Mouse (Mus musculus): Measurements from ENCODE around the gene 3110009E18Rik. TPM values are rescaled to one million over a fixed set of nuclear protein-coding genes. Genes with fewer than 3 reads are reported as not detected.
A peak's percentile ranks its signal among the peaks of the same experiment; 100 is the strongest.

Gene 3110009E18Rik
- polyA plus RNA-seq, 2 experiments, result 3.5 to 10.4 TPM

GRCm38 (mm10) chr1:120115671-120116081 is 5.3 kb upstream of the 3110009E18Rik start:
- Histone ChIP-seq H3K4me1 (replicated peaks; ENCODE audit: control insufficient read depth in 2 of 2, insufficient read depth in 2 of 2, low read length in 1 of 2) (peaks cover 4 to 8% of the 10 kb centered on the region in 2 experiments; a peak in 3 of 4 replicates), H3K36me3 (replicated peaks; ENCODE audit: control insufficient read depth, insufficient read depth, low read depth) (peaks cover 26% of the 10 kb centered on the region), H3K4me2 (ENCODE audit: low read depth) (no peak overlapping the region), H3K9ac (replicated peaks) (no peak overlapping the region), H3K27ac (no peak overlapping the region), H3K4me3 (ENCODE audit: insufficient read depth in 1 of 2, low read depth in 2 of 2, low read length in 2 of 2) (no peak overlapping the region), H3K9me3 (ENCODE audit: control insufficient read depth, low read length) (no peaks in the 10 kb centered on the region; the same call in 1 of the 2 replicates), H3K27me3 (ENCODE audit: control insufficient read depth, insufficient read depth, low read length) (no peaks in the 10 kb centered on the region)
- no peak for DNase-seq (ENCODE audit: low read depth in 3 of 3, low spot score in 3 of 3)
- no peak for ATAC-seq (ENCODE audit: insufficient read depth)
- TF ChIP-seq EP300 (IDR thresholded peaks at IDR 0.05; ENCODE audit: low read depth) (no peak), CTCF (IDR thresholded peaks at IDR 0.05; ENCODE audit: low read depth) (no peak)
- 78% methylated on average over 9 of the region's 9 CpGs for WGBS (ENCODE audit: insufficient replicate concordance)

- H3K27ac ChIP-seq, result no peak overlapping the region
- H3K36me3 ChIP-seq (replicated peaks; ENCODE audit: control insufficient read depth, insufficient read depth, low read depth), result peaks cover 26% of the 10 kb centered on the region
- H3K4me1 ChIP-seq (replicated peaks; ENCODE audit: control insufficient read depth in 2 of 2, insufficient read depth in 2 of 2, low read length in 1 of 2), result peaks cover 4 to 8% of the 10 kb centered on the region in 2 experiments; a peak in 3 of 4 replicates
- no peaks in the 10 kb centered on the region; the same call in 1 of the 2 replicates for H3K9me3 ChIP-seq (ENCODE audit: control insufficient read depth, low read length)
- DNase-seq (ENCODE audit: low read depth in 3 of 3, low spot score in 3 of 3) (peak in 1 of 3 experiments; percentile 24), ATAC-seq (ENCODE audit: insufficient read depth) (no peak)
- TF ChIP-seq EP300 (IDR thresholded peaks at IDR 0.05; ENCODE audit: low read depth) (no peak), CTCF (IDR thresholded peaks at IDR 0.05; ENCODE audit: low read depth) (no peak)
- no peak overlapping the region for H3K4me3 ChIP-seq (ENCODE audit: insufficient read depth in 1 of 2, low read depth in 2 of 2, low read length in 2 of 2)
- H3K9ac ChIP-seq (replicated peaks), result no peak overlapping the region
- no peak overlapping the region for H3K4me2 ChIP-seq (ENCODE audit: low read depth)
- WGBS (ENCODE audit: insufficient replicate concordance), result 84% methylated on average over 11 of the region's 11 CpGs
- H3K27me3 ChIP-seq (ENCODE audit: control insufficient read depth, insufficient read depth, low read length), result no peaks in the 10 kb centered on the region
Observed at GRCm38 (mm10) chr1:120116106-120116505, 4.9 kb upstream of the 3110009E18Rik start.

GRCm38 (mm10) chr1:120118854-120119253 is 2.1 kb upstream of the 3110009E18Rik start:
- Histone ChIP-seq H3K27ac (no peak overlapping the region), H3K27me3 (ENCODE audit: control insufficient read depth, insufficient read depth, low read length) (no peaks in the 10 kb centered on the region), H3K4me3 (ENCODE audit: insufficient read depth in 1 of 2, low read depth in 2 of 2, low read length in 2 of 2) (peak overlapping the region in 1 of 2 experiments; percentile 81; a peak in 2 of 4 replicates), H3K9ac (replicated peaks) (no peak overlapping the region), H3K36me3 (replicated peaks; ENCODE audit: control insufficient read depth, insufficient read depth, low read depth) (peaks cover 23% of the 10 kb centered on the region), H3K4me1 (replicated peaks; ENCODE audit: control insufficient read depth in 2 of 2, insufficient read depth in 2 of 2, low read length in 1 of 2) (peaks cover 4 to 17% of the 10 kb centered on the region in 2 experiments), H3K9me3 (ENCODE audit: control insufficient read depth, low read length) (no peaks in the 10 kb centered on the region; the same call in 1 of the 2 replicates), H3K4me2 (ENCODE audit: low read depth) (peak overlapping the region; percentile 98)
- no peak for ATAC-seq (ENCODE audit: insufficient read depth)
- DNase-seq (ENCODE audit: low read depth in 3 of 3, low spot score in 3 of 3), result no peak
- no peak for TF ChIP-seq CTCF (IDR thresholded peaks at IDR 0.05; ENCODE audit: low read depth)
- no peak for TF ChIP-seq EP300 (IDR thresholded peaks at IDR 0.05; ENCODE audit: low read depth)
- 80% methylated on average over 2 of the region's 2 CpGs for WGBS (ENCODE audit: insufficient replicate concordance)

GRCm38 (mm10) chr1:120119389-120119788 is 1.6 kb upstream of the 3110009E18Rik start:
- Histone ChIP-seq H3K9me3 (ENCODE audit: control insufficient read depth, low read length) (no peaks in the 10 kb centered on the region), H3K27me3 (ENCODE audit: control insufficient read depth, insufficient read depth, low read length) (no peaks in the 10 kb centered on the region), H3K4me3 (ENCODE audit: insufficient read depth in 1 of 2, low read depth in 2 of 2, low read length in 2 of 2) (peak overlapping the region; percentile 75 to 81), H3K27ac (no peak overlapping the region), H3K4me2 (ENCODE audit: low read depth) (peak overlapping the region; percentile 98), H3K36me3 (replicated peaks; ENCODE audit: control insufficient read depth, insufficient read depth, low read depth) (peaks cover 20% of the 10 kb centered on the region), H3K9ac (replicated peaks) (no peak overlapping the region; the same call in 1 of the 2 replicates), H3K4me1 (replicated peaks; ENCODE audit: control insufficient read depth in 2 of 2, insufficient read depth in 2 of 2, low read length in 1 of 2) (peaks cover 4 to 17% of the 10 kb centered on the region in 2 experiments)
- WGBS (ENCODE audit: insufficient replicate concordance), result 77% methylated on average over 4 of the region's 4 CpGs
- no peak for ATAC-seq (ENCODE audit: insufficient read depth)
- no peak for DNase-seq (ENCODE audit: low read depth in 3 of 3, low spot score in 3 of 3)
- TF ChIP-seq EP300 (IDR thresholded peaks at IDR 0.05; ENCODE audit: low read depth) (no peak), CTCF (IDR thresholded peaks at IDR 0.05; ENCODE audit: low read depth) (no peak)

DNA sequence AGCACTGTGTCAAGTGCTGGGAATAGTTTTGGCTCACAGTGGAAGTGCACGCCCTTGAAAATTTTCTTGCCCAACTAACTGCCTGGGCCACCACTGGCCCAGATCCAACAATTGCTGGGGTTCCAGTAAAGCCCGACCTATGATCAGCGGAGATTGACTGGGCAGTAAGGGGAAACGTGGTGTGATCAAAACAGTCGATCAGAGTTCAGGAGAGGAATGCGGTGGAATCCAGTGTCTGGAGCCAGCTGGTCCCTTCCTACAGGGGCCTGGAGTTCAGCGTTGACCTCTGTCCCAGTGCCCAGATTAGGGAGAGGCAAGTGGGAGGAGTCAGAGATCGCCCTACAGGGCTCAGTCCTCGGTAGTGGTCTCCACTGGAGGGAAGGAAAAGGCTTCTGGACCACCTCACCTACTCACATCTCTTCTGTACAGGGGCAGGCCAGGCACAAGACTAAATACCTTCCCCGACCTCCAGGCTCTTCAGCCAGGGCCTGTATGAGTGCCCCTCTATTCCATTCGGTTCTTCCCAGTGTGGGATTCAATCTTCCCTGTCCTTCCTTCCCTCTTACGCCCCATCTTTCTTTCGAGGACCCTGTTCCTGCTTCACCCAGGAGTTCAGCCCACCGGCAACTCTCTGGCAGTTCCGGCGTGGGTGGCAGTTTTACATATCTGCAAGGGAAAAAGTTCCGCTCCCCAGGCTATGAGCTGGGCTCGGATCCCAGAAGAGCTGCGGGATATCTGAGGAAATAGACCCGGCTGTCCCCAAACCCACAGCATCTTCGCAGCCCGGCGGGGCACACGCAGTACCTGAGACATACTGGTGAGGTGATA is 632 bp upstream of the 3110009E18Rik start:
- 8% methylated on average over 24 of the region's 24 CpGs for WGBS (ENCODE audit: insufficient replicate concordance)
- ATAC-seq (ENCODE audit: insufficient read depth), result peak; percentile 58
- Histone ChIP-seq H3K4me1 (replicated peaks; ENCODE audit: control insufficient read depth in 2 of 2, insufficient read depth in 2 of 2, low read length in 1 of 2) (peaks cover 4 to 19% of the 10 kb centered on the region in 2 experiments), H3K9me3 (ENCODE audit: control insufficient read depth, low read length) (no peaks in the 10 kb centered on the region), H3K4me3 (ENCODE audit: insufficient read depth in 1 of 2, low read depth in 2 of 2, low read length in 2 of 2) (peak overlapping the region; percentile 75 to 81), H3K36me3 (replicated peaks; ENCODE audit: control insufficient read depth, insufficient read depth, low read depth) (peaks cover 11% of the 10 kb centered on the region), H3K27me3 (ENCODE audit: control insufficient read depth, insufficient read depth, low read length) (no peaks in the 10 kb centered on the region), H3K4me2 (ENCODE audit: low read depth) (peak overlapping the region; percentile 98), H3K9ac (replicated peaks) (peak overlapping the region; percentile 76), H3K27ac (peak overlapping the region; percentile 76)
- peak in 2 of 3 experiments; percentile 37 for DNase-seq (ENCODE audit: low read depth in 3 of 3, low spot score in 3 of 3)
- TF ChIP-seq CTCF (IDR thresholded peaks at IDR 0.05; ENCODE audit: low read depth) (0 out of 2 replicates have a peak, but pooled peaks have one; percentile 15), EP300 (IDR thresholded peaks at IDR 0.05; ENCODE audit: low read depth) (no peak)

Data from liver, embryonic 14.5 days (tissue).